Mouse (Mus musculus) liver, adult 2 months (tissue): ENCODE data around the gene Aaed1.

Source experiments
- CTCF ChIP-seq: fragments of 200-500 bp; IDR thresholded peaks from 2 replicates; pipeline ENCODE4 v1.5.1; 2011; ENCODE audit warnings: low read depth, low read length, control low read depth
- POLR2A ChIP-seq: fragments of 200-500 bp; IDR thresholded peaks from 2 replicates; pipeline ENCODE4 v1.6.1; 2011; ENCODE audit warnings: low read length, control low read depth; ENCODE audit not compliant: insufficient read depth; ENCODE audit errors: extremely low read depth

GRCm38 (mm10) chr13:64235777-64236176 is 76.7 kb downstream of the Aaed1 start:
- TF ChIP-seq POLR2A (no peak), CTCF (no peak)
